Mouse (Mus musculus) cortical plate, adult 2 months (tissue): ENCODE results near the gene Tas2r113.

ENCODE experiments used
- CTCF ChIP-seq: fragments of 200-500 bp; IDR thresholded peaks from 2 replicates; pipeline ENCODE4 v1.5.1; 2011; ENCODE audit warnings: mild to moderate bottlenecking, control low read depth, low read length; ENCODE audit not compliant: insufficient read depth; ENCODE audit errors: extremely low read depth
- POLR2A ChIP-seq: fragments of 200-500 bp; IDR thresholded peaks from 2 replicates; pipeline ENCODE4 v1.6.1; 2011; ENCODE audit warnings: mild to moderate bottlenecking, low read length, control low read depth; ENCODE audit not compliant: insufficient read depth; ENCODE audit errors: extremely low read depth

DNA sequence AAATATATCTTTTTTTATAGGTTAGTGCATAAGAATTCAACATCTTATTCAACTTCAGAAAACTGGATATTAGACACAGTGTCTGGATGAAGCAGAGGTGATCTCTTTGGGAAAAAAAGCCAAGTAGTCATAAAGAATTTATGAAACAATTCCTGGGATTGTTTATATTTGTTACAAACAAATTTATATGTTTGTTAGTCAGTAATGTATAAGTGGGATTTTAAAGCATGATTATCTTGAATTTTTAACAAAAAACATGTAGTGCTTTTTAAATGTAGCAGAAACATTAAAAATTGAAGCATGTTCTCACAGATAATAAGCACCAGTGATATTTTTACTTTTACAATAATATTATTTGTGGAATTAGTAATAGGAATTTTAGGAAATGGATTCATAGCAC, 25.1 kb upstream of the Tas2r113 start, which contains the start of gene Tas2r110:
- no peak for TF ChIP-seq CTCF
- TF ChIP-seq POLR2A = no peak
